Mouse (Mus musculus) adrenal gland, postnatal 14 days (tissue): ENCODE data around the gene Ctdsp2. TPM values are rescaled to one million over a fixed set of nuclear protein-coding genes. Genes with fewer than 3 reads are reported as not detected.

Experiments
- DNase-seq: peaks from one replicate; pipeline ENCODE4 v3.0.0; 2021; ENCODE audit warnings: mixed read lengths
- total RNA-seq: library from RNA; stranded (reverse); gene quantifications from 2 replicates; pipeline ENCODE4 v1.2.3, GENCODE M21; 2021

Ctdsp2 gene
- total RNA-seq, 1 experiment from 2014 or later: 115 TPM

DNA sequence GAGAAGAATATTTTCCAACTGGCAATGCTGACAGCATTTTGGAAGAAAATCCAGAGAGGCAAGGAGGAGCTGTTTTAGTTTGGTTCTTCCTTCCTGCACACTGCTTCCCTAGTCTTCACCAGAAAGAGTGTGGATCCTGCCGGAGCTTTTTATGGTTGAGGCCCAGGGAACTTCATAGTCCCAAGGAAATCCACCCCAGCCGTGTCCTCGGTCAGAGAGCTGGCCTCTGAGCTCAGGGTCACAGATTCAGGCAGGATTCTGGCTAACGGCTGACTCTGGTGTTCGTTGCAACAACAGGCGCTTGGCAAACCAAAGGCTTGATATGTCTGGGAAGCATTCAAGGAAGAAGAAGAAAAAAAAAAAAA is 15.6 kb upstream of the Ctdsp2 start:
- peak; percentile 77 for DNase-seq

DNA sequence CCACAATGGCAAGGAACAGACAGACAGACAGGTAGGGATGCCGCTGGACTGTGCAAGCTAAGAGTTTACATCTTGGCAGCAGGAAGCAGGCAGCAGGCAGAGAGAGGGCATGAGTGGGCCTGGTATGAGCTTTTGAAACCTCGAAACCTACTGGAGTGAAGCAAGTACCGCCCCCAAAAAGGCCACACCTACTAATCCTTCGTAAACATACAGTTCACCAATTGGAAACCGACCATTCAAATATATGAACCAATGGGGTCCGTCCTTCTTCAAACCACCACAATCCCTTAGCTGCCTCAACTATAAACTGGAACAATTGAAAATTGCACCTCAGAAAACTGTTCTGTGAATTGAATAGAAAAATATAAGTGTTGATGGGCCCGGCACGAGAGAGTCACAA is 14.7 kb upstream of the Ctdsp2 start:
- DNase-seq: no peak

DNA sequence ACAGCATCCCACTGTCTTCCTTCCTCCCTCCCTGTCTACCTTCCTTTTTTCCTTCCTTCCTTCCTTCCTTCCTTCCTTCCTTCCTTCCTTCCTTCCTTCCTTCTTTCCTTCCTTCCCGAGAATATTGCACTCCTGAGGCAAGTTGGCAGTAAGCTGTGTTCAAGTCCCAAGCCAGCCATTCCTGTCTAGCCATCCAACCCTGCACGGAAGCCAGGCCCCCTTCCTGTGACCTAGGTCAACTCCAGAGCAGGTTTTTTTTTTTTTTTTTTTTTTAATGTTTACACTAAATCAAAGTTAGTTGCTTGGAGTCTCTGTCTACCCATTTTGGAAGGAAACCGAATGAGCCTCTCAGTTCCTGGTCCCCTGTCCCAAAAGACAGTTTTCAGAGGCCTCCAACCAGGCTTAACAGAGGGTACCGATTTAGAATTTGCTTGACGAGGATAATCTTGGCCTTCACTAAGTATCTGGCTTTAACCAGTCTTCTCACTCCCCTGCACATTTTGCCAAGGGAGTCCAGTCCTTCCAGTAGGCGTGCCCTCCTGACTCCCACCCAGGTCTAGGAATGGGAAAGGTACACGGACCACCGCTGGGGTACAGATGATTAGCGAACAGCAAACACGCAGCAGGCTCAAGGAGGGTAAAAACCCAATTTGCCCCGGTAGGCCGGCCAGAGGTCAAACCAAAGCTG is 7.0 kb upstream of the Ctdsp2 start:
- DNase-seq: no peak

DNA sequence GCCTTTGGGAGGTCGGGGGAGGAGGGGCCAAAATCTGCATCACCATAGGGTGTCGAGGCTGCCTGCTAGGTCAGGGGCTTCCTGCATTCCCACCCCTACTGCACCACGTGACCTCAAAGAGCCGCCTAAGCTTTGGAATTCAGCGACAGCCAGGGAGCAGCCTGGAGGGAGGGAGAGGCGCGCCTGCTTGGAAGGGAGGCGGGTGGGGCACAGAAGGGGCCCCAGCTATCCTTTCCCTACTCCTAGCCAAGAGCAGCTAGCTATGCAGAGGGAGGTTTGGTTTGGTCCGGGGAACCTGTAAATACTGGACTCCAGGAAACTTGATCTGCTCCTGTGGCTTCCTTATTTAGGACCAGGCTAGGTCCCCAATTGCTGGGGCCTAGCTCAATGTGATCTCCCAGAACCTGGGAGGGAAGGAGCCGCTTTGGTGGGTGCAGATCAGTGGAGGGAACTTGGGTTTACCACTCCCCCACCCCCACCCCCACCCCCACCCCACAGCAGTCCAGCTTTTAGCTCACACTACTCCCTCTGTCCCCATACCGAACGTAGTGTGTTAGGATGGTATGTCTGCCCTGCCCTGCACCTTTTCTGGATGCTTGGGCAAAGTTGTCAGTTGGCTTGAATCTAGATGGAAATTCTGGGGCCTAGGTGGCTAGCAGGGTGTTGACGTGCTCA is 6.3 kb upstream of the Ctdsp2 start:
- DNase-seq: peak; percentile 79

DNA sequence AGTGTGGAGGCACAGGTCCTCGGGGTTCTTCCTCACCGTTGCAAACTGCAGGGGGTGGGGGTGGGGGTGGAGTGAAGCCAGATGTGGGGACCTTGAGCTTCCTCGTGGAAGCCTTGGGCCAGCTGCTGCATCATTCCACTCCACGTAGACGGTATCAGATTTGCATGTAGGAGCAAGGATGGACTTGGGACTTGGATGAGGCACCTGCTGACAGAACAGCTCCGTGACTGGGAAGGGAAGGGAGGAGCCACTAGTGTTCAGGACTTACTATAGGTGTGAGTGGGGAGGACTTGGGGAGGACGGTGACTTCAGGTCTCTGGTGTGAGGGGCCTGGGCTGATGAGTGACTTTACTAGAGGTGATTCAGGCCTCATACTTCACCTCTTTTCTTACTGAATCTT is 5.5 kb upstream of the Ctdsp2 start:
- no peak for DNase-seq

DNA sequence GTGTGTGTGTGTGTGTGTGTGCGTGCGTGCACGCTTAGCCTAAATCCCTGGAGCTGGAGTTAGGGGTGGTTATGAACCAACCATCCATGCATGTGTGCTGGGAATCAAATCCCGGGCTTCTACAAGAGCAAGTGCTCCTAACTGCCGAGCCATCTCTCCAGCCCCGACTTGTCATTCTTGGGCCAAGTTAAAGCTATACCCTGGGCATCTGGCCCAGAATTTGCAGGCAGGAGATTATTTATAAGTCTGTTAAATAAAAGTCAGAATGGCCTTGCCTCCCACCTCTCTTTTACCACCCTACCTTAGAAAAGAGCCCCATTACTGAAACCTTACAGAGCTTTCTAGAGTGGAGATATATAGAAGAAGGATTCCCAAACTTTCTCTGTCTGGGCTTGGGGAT is 2.8 kb upstream of the Ctdsp2 start:
- DNase-seq: no peak

DNA sequence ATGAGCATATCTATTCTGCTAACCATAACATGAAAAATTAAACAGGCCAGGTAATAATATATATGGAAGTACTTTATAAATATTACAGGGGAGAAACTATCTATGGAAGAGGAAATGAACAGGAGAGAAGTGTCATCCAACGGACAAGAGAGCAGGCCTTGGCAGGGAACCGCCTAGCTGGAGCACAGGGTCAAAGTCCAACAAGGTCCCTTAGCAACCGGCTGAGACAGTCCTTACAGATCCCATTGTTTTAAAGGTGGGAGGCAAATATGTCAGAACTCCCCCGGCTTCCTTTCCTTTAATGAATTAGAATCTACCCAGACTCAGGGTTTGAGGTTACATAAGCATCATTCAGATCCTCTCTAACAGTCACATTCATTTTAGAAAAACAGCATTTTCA is 1.4 kb upstream of the Ctdsp2 start:
- DNase-seq: no peak

DNA sequence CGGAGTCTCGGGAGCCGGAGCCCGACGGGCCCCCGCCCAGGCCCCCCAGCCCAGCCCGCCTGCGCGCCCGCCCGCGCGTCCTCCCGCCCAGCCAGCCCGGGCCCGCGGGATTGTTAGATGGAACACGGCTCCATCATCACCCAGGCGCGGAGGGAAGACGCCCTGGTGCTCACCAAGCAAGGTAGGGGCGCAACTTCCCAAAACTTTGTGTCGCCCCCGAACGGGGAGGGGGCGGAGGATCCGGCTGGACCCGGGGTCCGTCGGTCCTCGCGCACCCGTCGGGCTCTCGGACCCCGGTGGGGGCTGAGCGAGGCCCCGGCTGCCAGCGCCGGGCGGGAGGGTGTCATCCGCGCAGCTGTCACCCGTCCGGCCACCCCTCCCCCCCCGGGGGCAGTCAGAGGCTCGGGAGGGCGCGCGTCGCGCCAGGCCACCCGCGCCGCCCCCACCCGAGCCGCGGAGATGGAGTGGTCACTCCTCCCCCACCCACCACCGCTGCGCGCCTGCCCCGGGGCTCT is 661 bp downstream of the Ctdsp2 start:
- peak; percentile 90 for DNase-seq

DNA sequence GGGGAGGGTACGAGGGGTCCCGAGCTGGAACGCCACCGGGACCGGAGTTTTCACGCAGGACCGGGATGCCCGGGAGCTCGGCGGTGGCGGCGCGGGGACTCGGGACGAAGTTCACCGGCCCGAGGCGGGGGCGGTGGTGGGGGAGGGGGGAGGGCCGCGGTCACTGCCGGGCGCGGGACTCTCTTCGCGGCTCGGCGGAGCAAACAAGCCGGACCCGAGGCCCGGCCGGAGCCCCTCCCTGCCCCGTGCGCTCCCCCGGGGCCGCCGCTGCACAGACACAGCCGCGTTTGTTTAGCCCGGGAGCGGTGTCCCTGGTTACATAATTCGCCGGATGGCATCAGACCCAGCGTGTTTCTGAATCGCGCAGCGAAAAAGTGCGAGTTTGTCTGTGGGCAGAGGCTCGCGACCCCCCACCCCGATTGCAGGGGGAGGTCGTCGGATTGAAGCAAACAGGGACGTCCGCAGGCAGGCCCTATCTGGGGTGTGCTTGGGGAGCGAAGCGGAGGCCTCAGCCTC is 1.2 kb downstream of the Ctdsp2 start:
- DNase-seq: peak; percentile 79

DNA sequence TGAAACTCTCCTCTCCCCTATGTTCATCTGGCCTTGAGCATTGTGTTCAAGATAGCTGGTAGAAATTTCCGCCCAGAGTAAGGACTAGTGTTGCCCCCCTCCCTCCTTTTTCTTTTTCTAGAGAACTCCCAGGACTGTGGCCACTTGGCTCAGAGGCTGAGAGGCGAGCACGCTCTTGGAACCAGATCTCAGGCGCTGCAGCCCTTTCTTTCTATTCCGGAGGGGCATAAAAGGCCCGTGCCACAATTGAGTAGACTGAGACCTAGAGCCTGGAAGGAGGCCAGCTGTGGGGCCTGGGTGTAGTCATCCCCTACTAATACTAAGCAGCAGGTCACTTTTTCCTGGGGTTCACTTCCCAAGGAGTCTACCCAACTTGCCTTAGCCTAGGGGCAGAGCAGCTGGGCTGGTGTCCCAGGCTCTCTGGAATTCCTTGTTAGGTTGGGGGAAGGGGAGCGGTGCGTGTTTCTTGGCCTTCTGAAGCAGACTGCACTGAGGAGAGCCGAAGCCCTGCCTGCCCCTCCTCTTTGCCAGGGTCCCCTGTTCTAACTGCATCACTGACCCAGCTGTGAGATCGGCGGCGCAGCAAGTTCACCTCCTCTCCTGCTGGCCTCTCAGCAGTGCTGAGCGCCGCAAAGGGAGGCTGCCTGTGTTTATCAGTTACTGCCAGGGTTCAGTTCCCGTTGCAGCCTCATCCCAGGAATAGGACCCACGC is 1.9 kb downstream of the Ctdsp2 start:
- peak; percentile 64 for DNase-seq

DNA sequence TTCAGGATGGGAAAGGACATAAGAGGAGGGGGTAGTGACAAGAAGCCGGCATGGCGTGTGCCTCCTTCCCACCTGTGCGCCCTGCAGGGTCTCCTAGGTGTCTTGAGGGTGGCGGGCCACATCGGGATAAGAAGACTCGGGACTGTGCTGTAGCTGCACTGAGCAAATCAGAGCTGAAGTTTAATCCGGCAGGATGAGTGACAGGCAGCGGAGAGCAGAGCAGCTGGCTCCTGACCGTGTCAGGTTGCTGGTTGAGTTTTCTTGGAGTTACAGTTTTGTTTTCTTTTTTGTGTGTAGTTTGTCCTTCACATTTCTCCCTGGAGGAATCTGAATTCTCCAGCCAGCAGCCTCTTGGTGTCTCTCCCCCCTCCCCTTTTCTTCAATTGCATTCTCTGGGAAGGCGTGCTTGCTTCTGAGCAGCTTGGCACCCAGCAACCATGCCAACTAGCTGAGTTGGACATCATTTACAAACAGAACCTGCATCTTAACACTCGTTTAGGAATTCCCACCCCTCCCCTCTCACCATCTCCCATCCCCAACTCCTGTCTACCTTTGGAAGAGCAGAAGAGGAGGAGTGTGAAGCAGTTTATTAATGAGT is 2.5 kb downstream of the Ctdsp2 start:
- peak; percentile 39 for DNase-seq

DNA sequence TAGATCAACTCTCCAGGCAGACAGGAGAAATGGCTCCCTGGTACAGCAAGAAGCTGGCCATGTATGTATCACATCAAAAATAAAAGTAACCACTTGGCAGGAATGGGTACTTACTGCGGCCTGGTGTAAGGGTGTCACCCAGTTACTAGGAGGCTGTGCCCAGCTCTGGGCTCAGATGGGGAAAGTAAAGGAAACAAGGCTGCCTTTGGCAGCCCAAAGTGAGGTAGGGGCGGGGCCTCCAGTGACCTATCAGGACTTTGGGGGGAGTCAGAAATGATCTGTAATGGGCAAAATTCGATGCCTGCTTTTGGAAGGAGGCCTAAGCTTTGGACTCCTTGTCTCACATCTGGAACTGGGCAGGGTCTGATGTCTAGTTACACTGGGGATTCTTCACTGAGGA is 3.2 kb downstream of the Ctdsp2 start:
- peak; percentile 48 for DNase-seq

DNA sequence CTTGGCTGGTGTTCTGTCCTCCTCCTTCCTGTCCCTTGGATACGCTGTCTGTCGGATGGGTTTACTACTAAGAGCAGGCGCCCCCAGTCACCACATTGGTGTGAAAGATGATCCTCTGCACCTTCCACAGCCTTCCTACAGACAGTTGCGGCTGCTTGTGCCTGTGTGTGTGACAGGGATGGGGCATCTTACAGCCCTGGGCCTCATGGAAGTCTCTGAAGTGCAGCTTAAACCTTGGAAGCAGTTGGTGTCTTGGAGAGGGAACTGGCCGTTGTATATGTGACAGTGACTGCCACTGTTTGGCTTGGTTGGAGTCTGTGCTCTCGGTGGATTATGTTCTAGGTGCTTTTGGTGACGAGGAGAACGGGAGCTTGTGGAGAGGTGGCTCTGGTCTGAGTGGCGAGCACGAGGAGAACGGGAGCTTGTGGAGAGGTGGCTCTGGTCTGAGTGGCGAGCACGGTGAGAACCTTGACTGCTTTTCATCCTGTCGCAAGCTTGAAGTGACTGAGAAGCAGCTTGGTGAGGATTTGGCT is 4.7 kb downstream of the Ctdsp2 start:
- DNase-seq: no peak

DNA sequence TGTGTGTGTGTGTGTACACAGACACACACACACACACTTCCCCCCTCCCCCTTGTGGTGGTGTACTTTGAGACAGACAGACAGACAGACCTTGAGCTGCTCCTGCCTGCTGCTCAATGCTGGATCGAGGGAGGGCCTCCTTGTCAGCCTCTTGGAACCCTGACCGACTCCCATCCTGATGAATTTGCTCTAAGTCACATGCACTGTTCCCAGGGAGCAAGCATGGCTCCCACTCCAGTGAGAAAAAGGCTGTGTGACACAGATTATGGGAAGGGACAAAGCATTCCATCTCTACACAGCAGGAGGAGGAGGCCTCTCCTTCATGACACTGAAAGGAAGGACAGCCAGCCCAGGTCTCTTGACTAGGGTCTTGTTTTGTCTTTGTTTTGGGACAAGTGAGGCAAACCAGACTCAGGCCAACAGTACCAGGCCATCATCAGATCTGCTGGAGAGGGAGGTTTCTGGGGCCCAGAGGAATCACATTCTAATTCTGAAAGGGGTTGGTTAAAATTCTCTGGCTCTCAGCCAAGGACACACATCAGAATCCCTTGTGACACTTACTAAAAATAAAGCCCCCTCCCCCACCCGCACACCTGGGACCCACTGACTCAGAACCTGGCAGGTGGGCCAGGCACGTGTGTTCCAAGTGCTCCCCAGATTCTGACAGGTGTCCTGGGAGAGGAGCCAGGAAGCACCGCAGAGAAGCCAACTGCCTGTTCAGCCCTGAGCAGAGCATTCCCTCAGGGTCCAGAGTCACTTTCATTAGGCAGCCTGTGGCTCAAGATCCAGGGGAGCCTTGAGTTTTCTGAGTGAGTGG is 5.9 kb downstream of the Ctdsp2 start:
- DNase-seq: peak; percentile 75

DNA sequence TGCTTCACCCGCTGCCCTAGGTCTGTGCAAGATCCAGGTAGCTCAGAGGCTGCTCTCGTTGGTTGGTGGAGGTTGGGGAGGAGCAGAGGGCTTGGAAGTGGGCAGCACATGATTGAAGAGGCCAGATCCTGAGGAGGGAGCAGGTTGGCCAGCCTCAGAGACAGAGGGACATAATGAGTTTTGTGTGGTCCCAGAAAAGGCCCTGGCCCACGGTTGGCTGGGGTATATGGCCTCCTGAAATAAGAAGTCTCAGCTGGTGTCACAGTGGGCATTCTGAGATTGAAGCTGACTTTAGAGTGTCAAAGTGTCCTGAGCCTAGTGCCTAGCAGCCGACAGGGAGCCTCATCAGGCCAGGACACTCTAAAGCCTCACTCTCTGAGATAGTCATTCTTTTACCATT is 6.6 kb downstream of the Ctdsp2 start:
- no peak for DNase-seq

DNA sequence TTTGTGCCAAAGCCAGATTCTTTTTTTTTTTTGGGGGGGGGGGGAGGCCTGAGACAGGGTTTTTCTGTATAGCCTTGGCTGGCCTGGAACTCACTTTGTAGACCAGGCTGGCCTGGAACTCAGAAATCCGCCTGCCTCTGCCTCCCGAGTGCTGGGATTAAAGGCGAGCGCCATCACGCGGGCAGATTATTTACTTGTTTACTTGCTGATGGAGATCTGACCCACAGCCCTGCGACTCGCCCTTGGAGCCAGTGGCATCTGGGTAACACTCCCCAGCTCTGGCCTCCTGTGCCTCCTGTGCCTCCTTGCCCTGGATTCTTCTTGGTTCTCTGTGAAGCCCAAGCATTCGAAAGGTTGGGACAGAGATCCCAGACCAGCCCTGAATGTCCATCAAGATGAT is 7.1 kb downstream of the Ctdsp2 start:
- DNase-seq: no peak

DNA sequence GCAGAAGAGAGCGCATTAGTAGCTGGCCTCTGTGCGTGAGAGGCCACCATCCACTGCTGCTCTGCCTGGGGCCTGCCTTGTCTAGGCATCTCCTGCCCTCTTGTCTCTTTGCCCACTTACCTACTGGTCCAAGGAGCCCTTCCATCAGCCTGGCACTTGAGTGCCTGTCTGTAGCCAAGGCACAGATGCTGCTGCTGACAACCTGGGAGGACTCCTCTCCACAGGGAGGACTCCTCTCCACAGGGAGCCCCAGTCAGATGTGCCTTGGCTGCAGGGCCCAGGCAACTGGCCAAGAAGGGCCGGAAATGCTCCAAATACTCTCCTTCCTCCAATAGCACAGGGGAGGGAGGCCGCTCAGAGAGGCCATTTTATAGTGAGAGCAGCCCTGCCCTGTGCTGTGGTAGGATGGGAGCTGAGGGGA is 8.0 kb downstream of the Ctdsp2 start:
- peak; percentile 91 for DNase-seq

DNA sequence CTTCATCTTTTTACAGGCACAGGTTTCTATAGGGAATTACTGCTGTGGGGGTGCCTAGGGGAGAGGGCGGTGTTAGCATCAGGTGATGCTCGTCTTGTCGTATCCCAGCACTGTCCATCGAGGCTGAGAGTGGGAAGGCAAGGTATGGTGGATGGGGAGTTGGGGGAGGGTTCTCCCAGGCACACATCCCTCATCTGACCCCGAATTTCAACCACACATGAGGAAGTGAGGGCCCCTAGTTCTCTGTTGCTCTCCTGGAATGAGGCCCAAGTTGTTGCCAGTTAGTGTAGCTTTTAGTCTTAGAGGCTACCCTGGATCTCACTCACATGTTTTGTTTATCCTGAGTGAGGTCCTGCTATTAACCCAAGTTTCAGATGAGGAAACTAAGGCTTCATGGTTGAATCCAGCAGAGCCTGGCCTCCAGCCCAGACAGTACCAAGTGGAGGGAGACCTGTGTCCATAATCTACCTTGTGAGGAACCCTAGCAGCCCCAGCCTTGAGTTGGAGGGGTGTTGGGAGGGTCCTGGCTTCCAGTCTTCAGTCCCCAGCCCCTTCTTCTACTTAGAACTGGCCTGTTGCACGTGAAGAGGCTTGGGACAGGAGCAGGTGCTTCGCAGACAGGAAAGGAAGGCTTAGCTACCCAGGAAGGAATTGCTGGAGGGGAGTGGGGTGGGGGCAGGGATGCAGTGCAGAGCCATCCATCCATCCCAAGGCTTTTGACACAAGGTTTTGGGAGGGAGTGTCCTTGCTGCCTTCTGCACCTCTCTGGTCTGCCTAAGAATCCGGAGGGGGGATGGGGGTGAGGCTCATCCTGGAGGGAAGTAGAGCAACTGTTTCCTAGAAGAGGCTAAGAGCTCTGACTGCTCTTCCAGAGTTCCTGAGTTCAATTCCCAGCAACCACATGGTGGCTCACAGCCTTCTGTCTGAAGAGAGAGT is 8.9 kb downstream of the Ctdsp2 start:
- peak; percentile 65 for DNase-seq

DNA sequence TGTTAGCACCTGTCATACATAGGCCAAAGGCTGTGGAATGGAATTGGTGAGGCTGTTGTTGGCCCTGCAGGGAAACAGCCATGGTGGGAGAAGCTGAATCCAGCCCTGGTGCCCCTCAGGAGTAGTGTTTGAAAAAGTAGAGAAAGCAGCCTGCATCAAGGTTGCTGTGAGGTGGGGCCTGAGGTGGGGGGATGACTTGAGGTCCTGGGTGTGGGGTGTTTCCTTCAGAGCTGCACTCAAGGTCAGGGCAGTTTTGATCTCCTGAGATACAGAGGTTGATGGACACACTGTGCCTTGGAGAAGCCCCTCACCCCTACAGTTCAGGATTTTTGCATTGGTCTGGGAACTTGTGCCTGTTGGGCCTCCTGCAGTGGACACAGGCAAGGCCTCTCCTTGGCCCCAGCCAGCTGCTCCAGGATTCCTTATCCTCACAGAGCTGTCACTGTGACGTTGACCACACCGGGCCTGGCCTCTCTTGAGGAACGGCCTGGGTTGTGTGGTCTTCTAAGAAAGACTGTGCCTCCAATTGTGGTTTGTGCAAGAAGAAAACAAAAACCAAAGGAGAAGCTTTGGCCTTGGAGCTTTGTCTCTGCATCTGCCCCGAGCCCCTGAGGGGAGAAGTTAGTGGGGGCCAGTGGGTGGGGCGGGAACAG is 10.1 kb downstream of the Ctdsp2 start:
- peak; percentile 45 for DNase-seq
